Mouse (Mus musculus): ENCODE measurements at regions not wholly inside any gene's neighbourhood (a gene's known extent, or its start where the extent isn't known, plus 50 kb on each side); places are given as distances from the start of the nearest gene placed in this dataset.

GRCm38 (mm10) chr12:47052474-47052873 is 233.7 kb upstream of the Nova1 start:
- Histone ChIP-seq H3K27me3 (ENCODE audit: control insufficient read depth, insufficient read depth, insufficient read length) (no peaks in the 10 kb centered on the region), H3ac (ENCODE audit: control insufficient read depth, insufficient read length) (no peak overlapping the region), H3K79me2 (ENCODE audit: control insufficient read depth, insufficient read depth) (no peaks in the 10 kb centered on the region), H3K4me3 (no peak overlapping the region), H3K36me3 (ENCODE audit: control insufficient read depth, insufficient read depth) (no peaks in the 10 kb centered on the region), H3K4me2 (ENCODE audit: low read depth) (no peak overlapping the region)
- TF ChIP-seq TCF12 (IDR thresholded peaks at IDR 0.05; ENCODE audit: insufficient read depth, poor library complexity, severe bottlenecking): no peak
- no peak for TF ChIP-seq SRF (IDR thresholded peaks at IDR 0.05; ENCODE audit: control insufficient read depth, insufficient read length, low read depth)
- no peak for TF ChIP-seq CEBPB (IDR thresholded peaks at IDR 0.05; ENCODE audit: insufficient read depth, poor library complexity, severe bottlenecking)
- TF ChIP-seq POLR2AphosphoS2 (IDR thresholded peaks at IDR 0.05; ENCODE audit: insufficient read length, low read depth): no peak
- no peak for TF ChIP-seq TCF3 (IDR thresholded peaks at IDR 0.05; ENCODE audit: insufficient read length, low read depth)
- TF ChIP-seq USF1 (IDR thresholded peaks at IDR 0.05; ENCODE audit: low read depth): no peak
- no peak for TF ChIP-seq E2F4 (IDR thresholded peaks at IDR 0.05; ENCODE audit: insufficient read depth)
- no peak for TF ChIP-seq MYOD1 (IDR thresholded peaks at IDR 0.05; ENCODE audit: control insufficient read depth in 1 of 3, insufficient read length in 2 of 3, low read depth in 2 of 3)
- no peak for TF ChIP-seq MAX (IDR thresholded peaks at IDR 0.05; ENCODE audit: low read depth)
- TF ChIP-seq POLR2A (IDR thresholded peaks at IDR 0.05; ENCODE audit: insufficient read length, low read depth): no peak
- TF ChIP-seq REST (IDR thresholded peaks at IDR 0.05; ENCODE audit: insufficient read depth, insufficient read length): no peak
- TF ChIP-seq MYOG (IDR thresholded peaks at IDR 0.05; ENCODE audit: control insufficient read depth in 1 of 3, insufficient read depth in 1 of 3, insufficient read length in 2 of 3, low read depth in 2 of 3): no peak

DNA sequence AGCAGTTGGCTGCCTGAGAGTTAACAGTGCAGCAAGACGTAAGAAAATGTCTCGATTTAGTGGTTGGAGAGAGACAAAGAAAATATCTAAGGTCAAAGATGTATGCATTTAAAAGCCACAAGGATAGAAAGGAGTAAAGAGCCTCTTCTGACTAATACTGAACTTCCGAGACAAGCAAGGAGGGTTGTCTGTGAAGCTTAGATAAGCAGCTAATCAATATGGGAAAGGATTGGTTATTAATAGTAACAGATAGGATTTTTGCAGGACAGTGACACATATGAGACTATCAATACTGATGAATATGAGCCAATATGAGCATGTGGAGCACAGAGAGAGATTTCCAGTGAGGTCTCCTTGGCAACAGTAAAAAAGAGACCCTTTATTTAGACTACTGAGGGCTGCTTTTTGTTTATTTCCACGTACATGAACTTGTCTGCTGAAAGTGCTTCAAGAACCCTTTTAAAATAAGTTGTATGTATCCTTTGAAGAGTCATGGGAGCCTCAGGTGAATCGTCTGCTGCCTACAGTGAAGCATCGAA is 202.2 kb upstream of the Nova1 start:
- no peaks in the 10 kb centered on the region for H3K79me2 ChIP-seq (ENCODE audit: control insufficient read depth, insufficient read depth)
- TF ChIP-seq POLR2A (IDR thresholded peaks at IDR 0.05; ENCODE audit: insufficient read length, low read depth) (no peak), REST (IDR thresholded peaks at IDR 0.05; ENCODE audit: insufficient read depth, insufficient read length) (no peak), POLR2AphosphoS2 (IDR thresholded peaks at IDR 0.05; ENCODE audit: insufficient read length, low read depth) (no peak), E2F4 (IDR thresholded peaks at IDR 0.05; ENCODE audit: insufficient read depth) (no peak), USF1 (IDR thresholded peaks at IDR 0.05; ENCODE audit: low read depth) (no peak), TCF3 (IDR thresholded peaks at IDR 0.05; ENCODE audit: insufficient read length, low read depth) (no peak), TCF12 (IDR thresholded peaks at IDR 0.05; ENCODE audit: insufficient read depth, poor library complexity, severe bottlenecking) (no peak), MYOG (IDR thresholded peaks at IDR 0.05; ENCODE audit: control insufficient read depth in 1 of 3, insufficient read depth in 1 of 3, insufficient read length in 2 of 3, low read depth in 2 of 3) (no peak), MAX (IDR thresholded peaks at IDR 0.05; ENCODE audit: low read depth) (no peak), SRF (IDR thresholded peaks at IDR 0.05; ENCODE audit: control insufficient read depth, insufficient read length, low read depth) (no peak), MYOD1 (IDR thresholded peaks at IDR 0.05; ENCODE audit: control insufficient read depth in 1 of 3, insufficient read length in 2 of 3, low read depth in 2 of 3) (no peak), CEBPB (IDR thresholded peaks at IDR 0.05; ENCODE audit: insufficient read depth, poor library complexity, severe bottlenecking) (no peak)
- no peak overlapping the region for H3K4me3 ChIP-seq
- no peaks in the 10 kb centered on the region for H3K36me3 ChIP-seq (ENCODE audit: control insufficient read depth, insufficient read depth)
- no peak overlapping the region for H3ac ChIP-seq (ENCODE audit: control insufficient read depth, insufficient read length)
- H3K4me2 ChIP-seq (ENCODE audit: low read depth): no peak overlapping the region
- H3K27me3 ChIP-seq (ENCODE audit: control insufficient read depth, insufficient read depth, insufficient read length): no peaks in the 10 kb centered on the region

GRCm38 (mm10) chr12:46992343-46992742 is 173.6 kb upstream of the Nova1 start:
- no peaks in the 10 kb centered on the region for H3K79me2 ChIP-seq (ENCODE audit: control insufficient read depth, insufficient read depth)

DNA sequence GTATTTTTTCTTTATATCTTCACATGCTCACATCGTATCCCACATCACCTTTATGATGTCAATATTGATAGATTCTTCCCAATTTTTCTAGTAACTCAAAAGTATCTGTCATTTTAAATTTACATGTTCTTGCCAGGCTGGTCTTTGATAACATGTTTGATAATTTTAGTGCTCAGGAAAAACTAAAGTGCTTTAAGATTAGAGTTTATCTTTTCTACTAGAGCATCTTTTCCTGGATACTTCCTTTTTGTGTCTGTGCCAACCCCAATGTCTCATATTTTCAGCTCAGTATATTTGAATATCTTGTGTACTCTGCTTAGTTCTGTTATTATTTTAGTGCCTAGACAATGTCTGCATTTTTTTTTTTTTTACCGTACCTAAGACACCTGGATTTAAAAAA is 170.2 kb upstream of the Nova1 start:
- Histone ChIP-seq H3K4me3 (no peak overlapping the region), H3K79me2 (ENCODE audit: control insufficient read depth, insufficient read depth) (no peaks in the 10 kb centered on the region), H3K36me3 (ENCODE audit: control insufficient read depth, insufficient read depth) (no peaks in the 10 kb centered on the region), H3K4me2 (ENCODE audit: low read depth) (no peak overlapping the region), H3K27me3 (ENCODE audit: control insufficient read depth, insufficient read depth, insufficient read length) (no peaks in the 10 kb centered on the region), H3ac (ENCODE audit: control insufficient read depth, insufficient read length) (no peak overlapping the region)
- TF ChIP-seq TCF12 (IDR thresholded peaks at IDR 0.05; ENCODE audit: insufficient read depth, poor library complexity, severe bottlenecking) (no peak), TCF3 (IDR thresholded peaks at IDR 0.05; ENCODE audit: insufficient read length, low read depth) (no peak)

More at GRCm38 (mm10) chr12:46992343-46992742, 173.6 kb upstream of the Nova1 start:
- H3K36me3 ChIP-seq (ENCODE audit: control insufficient read depth, insufficient read depth): no peaks in the 10 kb centered on the region
- H3K4me2 ChIP-seq (ENCODE audit: low read depth): no peak overlapping the region
- no peaks in the 10 kb centered on the region for H3K27me3 ChIP-seq (ENCODE audit: control insufficient read depth, insufficient read depth, insufficient read length)
- TF ChIP-seq TCF12 (IDR thresholded peaks at IDR 0.05; ENCODE audit: insufficient read depth, poor library complexity, severe bottlenecking) (no peak), CEBPB (IDR thresholded peaks at IDR 0.05; ENCODE audit: insufficient read depth, poor library complexity, severe bottlenecking) (no peak), MYOG (IDR thresholded peaks at IDR 0.05; ENCODE audit: control insufficient read depth in 1 of 3, insufficient read depth in 1 of 3, insufficient read length in 2 of 3, low read depth in 2 of 3) (no peak), SRF (IDR thresholded peaks at IDR 0.05; ENCODE audit: control insufficient read depth, insufficient read length, low read depth) (no peak), POLR2A (IDR thresholded peaks at IDR 0.05; ENCODE audit: insufficient read length, low read depth) (no peak), POLR2AphosphoS2 (IDR thresholded peaks at IDR 0.05; ENCODE audit: insufficient read length, low read depth) (no peak), TCF3 (IDR thresholded peaks at IDR 0.05; ENCODE audit: insufficient read length, low read depth) (no peak), MAX (IDR thresholded peaks at IDR 0.05; ENCODE audit: low read depth) (no peak), E2F4 (IDR thresholded peaks at IDR 0.05; ENCODE audit: insufficient read depth) (no peak), USF1 (IDR thresholded peaks at IDR 0.05; ENCODE audit: low read depth) (no peak), REST (IDR thresholded peaks at IDR 0.05; ENCODE audit: insufficient read depth, insufficient read length) (no peak), MYOD1 (IDR thresholded peaks at IDR 0.05; ENCODE audit: control insufficient read depth in 1 of 3, insufficient read length in 2 of 3, low read depth in 2 of 3) (no peak)
- no peak overlapping the region for H3K4me3 ChIP-seq
- no peak overlapping the region for H3ac ChIP-seq (ENCODE audit: control insufficient read depth, insufficient read length)
